Mouse (Mus musculus): Measurements from ENCODE around the gene Tubgcp6. TPM values are rescaled to one million over a fixed set of nuclear protein-coding genes. Genes with fewer than 3 reads are reported as not detected.
A peak's percentile ranks its signal among the peaks of the same experiment; 100 is the strongest.

Gene Tubgcp6
- total RNA-seq, 2 experiments from 2014 or later, result 13.5 to 16.6 TPM

GRCm38 (mm10) chr15:89106073-89106472, 16.8 kb downstream of the Tubgcp6 start:
- no peak for DNase-seq (ENCODE audit: low spot score in 2 of 2)

DNA sequence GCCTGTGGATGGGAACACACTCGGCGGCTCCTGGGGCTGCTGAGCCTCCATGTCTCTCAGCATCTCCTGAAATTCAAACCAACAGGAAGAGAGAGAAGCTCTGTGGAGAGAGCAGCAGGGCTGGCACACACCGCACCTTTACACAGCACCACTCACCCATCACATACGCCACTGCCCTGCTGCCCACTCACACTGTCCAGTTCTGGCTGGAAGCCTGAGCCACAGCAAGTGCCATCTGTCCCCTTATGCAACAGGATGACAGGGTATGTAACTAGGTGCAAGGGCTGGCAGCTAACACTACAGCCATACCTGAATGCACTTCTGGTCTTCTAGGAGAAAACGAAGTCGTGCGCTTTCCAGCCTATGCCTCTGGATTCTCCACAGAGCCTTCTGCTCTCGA, 18.5 kb downstream of the Tubgcp6 start:
- DNase-seq (ENCODE audit: low spot score in 2 of 2), result no peak

DNA sequence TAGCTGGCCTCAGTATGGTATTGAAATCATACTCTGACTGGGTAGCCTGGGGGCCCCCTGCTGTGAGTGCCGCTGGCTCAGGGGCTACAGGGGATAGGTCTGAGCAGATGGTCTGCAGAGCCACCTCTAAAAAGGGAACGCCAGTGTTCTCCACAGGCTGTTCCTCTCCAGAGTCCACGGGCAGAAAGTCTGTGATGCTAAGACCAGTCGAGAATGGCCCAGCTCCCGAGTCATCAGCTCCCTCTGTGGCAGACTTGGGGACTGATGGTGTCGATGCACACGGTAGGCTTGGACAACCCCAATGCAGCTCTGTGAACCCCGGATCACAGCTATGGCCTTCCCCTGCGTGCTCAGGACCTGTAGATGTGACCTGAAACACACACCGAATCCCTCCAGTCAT, 19.0 kb downstream of the Tubgcp6 start:
- DNase-seq (ENCODE audit: low spot score in 2 of 2), result no peak

- no peak for DNase-seq (ENCODE audit: low spot score in 2 of 2)
Observed at GRCm38 (mm10) chr15:89102646-89103045, 20.3 kb downstream of the Tubgcp6 start.

- DNase-seq (ENCODE audit: low spot score in 2 of 2), result no peak
Observed at GRCm38 (mm10) chr15:89100823-89101222, 22.1 kb downstream of the Tubgcp6 start.

GRCm38 (mm10) chr15:89098616-89099015, 24.3 kb downstream of the Tubgcp6 start:
- no peak for DNase-seq (ENCODE audit: low spot score in 2 of 2)

GRCm38 (mm10) chr15:89097450-89097849, 25.5 kb downstream of the Tubgcp6 start:
- no peak for DNase-seq (ENCODE audit: low spot score in 2 of 2)

GRCm38 (mm10) chr15:89092181-89092580, 30.7 kb downstream of the Tubgcp6 start:
- no peak for DNase-seq (ENCODE audit: low spot score in 2 of 2)

DNA sequence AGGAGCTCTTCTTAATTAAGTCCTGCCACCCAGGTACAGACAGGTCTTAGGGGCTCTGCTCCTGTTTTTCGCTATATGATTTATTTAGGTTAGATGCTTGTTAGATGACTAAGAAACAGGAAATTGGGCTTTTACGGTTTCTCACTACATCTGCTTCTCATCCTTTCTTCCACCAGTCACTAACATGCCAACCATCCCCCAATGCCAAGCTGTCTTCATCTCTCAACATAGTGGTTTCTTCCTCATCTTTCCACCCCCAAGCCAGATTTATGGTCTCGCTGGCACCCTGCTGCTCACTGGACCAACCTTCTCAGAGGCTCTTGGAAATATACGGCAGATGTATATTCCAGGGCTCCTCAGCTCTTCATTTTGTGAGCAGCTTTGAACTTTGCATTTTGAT, 32.2 kb downstream of the Tubgcp6 start:
- DNase-seq (ENCODE audit: low spot score in 2 of 2), result no peak

- peak in 1 of 2 experiments; percentile 51 for DNase-seq (ENCODE audit: low spot score in 2 of 2)
Observed at GRCm38 (mm10) chr15:89089248-89090051, 33.5 kb downstream of the Tubgcp6 start.

DNA sequence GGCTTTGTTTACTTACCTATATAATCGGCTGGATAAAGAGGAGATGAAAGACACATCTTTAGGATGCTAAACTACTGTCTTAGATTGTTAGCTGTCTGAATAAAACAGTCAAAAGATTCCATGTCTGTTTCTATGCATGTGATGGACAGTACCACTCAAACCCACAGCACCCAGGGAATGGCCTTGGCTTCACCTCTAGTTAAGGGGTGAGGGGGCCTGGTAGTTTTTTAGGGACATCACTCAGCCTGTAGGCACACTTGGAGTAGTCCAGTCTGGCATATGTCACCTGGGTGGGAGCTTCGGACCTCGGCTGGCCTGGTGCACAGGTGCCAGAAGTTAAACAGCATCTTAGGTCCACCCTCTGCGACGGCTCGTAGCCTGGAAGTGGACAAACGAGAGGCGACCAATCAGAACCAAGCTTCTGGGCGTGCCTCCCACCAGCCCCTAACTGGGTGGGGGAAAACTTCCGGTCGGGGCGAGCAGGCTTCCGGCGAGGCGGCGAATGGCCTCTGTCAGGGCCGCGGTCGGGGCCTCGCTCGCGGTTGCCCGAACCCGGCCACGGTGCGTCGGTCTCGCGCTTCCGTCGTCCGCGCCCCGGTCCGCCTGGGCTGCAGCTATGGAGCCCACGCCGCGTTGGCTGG, 34.2 kb downstream of the Tubgcp6 start, which contains the start of gene Selenoo:
Selenoo (plus strand) TSS at position 478 of the 641 bp plus-strand sequence.
- DNase-seq (ENCODE audit: low spot score in 2 of 2), result peak; percentile 86 to 91

GRCm38 (mm10) chr15:89084826-89085225, 38.1 kb downstream of the Tubgcp6 start:
- DNase-seq (ENCODE audit: low spot score in 2 of 2), result no peak

DNA sequence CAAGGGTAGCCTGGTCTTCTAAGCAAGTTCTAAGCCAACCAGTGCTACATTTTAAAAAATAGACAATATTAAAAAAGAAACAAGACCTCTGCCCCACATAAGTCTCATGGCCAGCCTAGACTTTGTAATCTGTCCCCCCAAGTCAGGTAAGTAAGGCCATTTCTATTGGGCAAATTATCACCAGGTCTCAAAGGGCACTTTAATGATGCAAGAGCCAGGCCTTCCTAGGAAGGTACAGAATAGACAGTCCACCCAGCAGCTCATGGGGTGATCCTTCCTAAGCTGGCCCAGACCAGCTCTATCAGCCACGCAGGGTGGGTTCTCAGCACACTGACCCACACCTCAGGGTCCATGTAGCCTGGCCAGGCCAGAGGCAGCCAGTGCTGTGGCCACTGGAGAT, 39.0 kb downstream of the Tubgcp6 start:
- DNase-seq (ENCODE audit: low spot score in 2 of 2), result no peak

GRCm38 (mm10) chr15:89078208-89078836, 44.6 kb downstream of the Tubgcp6 start:
- DNase-seq (ENCODE audit: low spot score in 2 of 2), result no peak

DNA sequence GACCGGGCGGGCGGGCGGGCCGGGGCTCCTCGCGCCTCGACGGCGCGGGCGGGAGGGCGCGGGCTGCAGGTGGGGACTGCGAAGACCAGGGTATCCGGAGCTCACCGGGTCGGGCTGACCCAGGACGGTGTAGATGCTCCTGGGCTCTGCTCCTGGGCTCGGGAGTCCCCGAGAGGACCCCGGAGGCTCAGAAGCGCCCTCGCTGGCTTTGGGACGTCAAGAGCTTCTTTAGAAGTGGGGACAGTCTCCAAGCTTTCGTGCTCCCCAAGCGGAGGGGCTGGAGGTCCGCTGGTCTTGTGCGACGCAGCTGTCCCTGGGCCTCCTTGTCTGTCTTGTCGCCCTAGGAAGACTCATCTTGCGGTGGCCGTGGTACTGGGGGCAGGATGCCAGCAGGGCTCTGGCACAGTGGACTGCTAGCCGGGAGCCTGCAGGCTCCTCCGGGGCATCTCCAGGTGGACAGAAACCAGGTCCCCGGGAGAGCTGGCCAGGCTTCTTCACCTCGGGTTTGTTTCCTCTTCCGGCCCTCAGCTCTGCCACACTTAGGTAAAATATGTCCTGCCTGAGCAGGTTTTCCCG, 46.7 kb downstream of the Tubgcp6 start:
- DNase-seq (ENCODE audit: low spot score in 2 of 2), result peak; percentile 49 to 60

GRCm38 (mm10) chr15:89075478-89076147, 47.3 kb downstream of the Tubgcp6 start:
- DNase-seq (ENCODE audit: low spot score in 2 of 2), result peak; percentile 86 to 91

GRCm38 (mm10) chr15:89074613-89075477, 48.1 kb downstream of the Tubgcp6 start, which contains the start of gene Trabd:
Gene Trabd, plus strand, starts transcription at chr15:89075124.
- DNase-seq (ENCODE audit: low spot score in 2 of 2), result no peak

DNA sequence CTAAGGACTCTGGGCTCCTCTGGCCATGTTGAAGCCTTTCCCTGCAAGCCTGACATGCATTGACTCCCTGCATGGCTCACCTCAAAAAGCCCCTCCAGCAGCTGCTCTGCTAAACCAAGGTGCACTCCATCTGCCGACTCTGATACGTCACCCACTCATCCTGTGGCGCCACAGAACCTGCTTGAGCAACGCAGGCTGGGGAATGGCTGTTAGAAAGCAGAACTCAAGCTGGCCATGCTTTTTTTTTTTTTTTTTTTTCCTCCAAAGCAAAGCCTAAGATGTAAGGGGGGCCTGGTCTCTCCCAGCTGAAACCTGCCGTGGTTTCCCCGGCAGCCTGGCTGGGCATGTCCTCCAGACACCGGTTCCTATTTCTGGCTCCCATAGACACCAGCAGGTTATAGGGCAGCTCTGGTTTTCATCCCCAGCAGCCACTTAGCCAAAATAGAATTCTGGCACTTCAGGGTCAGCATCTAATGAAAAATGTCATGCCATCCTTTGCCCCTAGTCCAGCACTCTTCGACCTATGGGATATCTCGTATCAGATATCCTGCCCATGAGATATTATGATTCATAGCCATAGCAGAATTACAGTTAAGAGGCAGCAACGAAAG, 48.8 kb downstream of the Tubgcp6 start:
- no peak for DNase-seq (ENCODE audit: low spot score in 2 of 2)

DNA sequence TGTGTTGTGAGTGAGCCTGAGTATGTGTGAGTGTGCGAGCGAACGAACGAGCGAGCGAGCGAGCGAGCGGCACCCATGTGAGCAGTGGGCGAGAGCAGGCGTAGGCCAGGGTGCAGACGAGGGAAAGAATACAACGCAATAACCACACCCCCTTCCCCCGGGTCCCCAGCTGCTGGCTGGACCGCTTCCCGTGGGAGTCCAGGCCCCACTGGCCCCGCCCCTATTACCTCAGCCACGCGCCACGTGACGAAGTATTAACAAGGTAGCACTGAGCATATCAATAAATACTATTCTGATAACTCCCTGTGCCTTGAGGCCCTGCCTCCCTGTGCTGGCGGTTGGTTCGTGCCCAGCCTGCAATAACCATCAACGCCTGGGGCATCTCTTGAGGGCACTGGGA, 52.3 kb downstream of the Tubgcp6 start:
- no peak for DNase-seq (ENCODE audit: low spot score in 2 of 2)

Data from gastrocnemius, postnatal 4 days (tissue).